Mouse (Mus musculus) Patski (cell line): ENCODE measurements around the gene Pparg. TPM values are rescaled to one million over a fixed set of nuclear protein-coding genes. Genes with fewer than 3 reads are reported as not detected.
A peak's percentile ranks its signal among the peaks of the same experiment; 100 is the strongest.

ENCODE experiments used
- ATAC-seq: fragments of 100-300 bp; one replicate; pipeline ENCODE4 v1.8.0; 2021
- CTCF ChIA-PET: fragments of 350-600 bp; sonication (Branson Sonifier 250); formaldehyde crosslinking; loops from one replicate; lab custom pipeline; 2022; ENCODE audit warnings: inconsistent platforms; lab: Charles Lee
- POLR2A ChIA-PET: fragments of 350-600 bp; sonication (Branson Sonifier 250); formaldehyde crosslinking; loops from one replicate; lab custom pipeline; 2022; ENCODE audit warnings: antibody characterized with exemption, inconsistent platforms; lab: Charles Lee
- DNase-seq: peaks from one replicate; pipeline ENCODE4 v3.0.0-alpha.2; 2011; ENCODE audit warnings: low read depth, low spot score
- H3K27me3 ChIP-seq: fragments of 371-371 bp; one replicate; pipeline ENCODE4 v1.5.1; 2021
- CTCF ChIP-seq: fragments of 100-300 bp; IDR thresholded peaks from one replicate; pipeline ENCODE4 v1.5.1; 2021
- in situ Hi-C: fragments of 300-500 bp; cut with MboI; formaldehyde crosslinking; loops from 3 replicates; pipeline ENCODE4 v1.11.1; 2018; ENCODE audit warnings: low pct_unique_long_range_greater_than_20kb, mixed read lengths
- polyA plus RNA-seq: library from polyadenylated mRNA; unstranded; gene quantifications from one replicate; pipeline ENCODE4 v1.2.3, GENCODE M21; 2021

The Pparg gene
- polyA plus RNA-seq, 1 experiment from 2014 or later = 7.3 TPM

- TF ChIP-seq CTCF = no peak
- DNase-seq (no peak), ATAC-seq (no peak)
- H3K27me3 ChIP-seq = no peaks in the 10 kb centered on the region
- CTCF ChIA-PET = interaction anchor here (1.8 kb wide), 1 partner anchor 26 kb away, joined by 3 read pairs; no protein-coding TSS in a partner anchor
- POLR2A ChIA-PET = no interaction called here
- in situ Hi-C loops = no loop called here
Observed at GRCm38 (mm10) chr6:115322956-115323355, 37.8 kb upstream of the Pparg start.

- H3K27me3 ChIP-seq = no peaks in the 10 kb centered on the region
- DNase-seq (no peak), ATAC-seq (no peak)
- CTCF ChIA-PET = no interaction called here
- no peak for TF ChIP-seq CTCF
- in situ Hi-C loops = no loop called here
- POLR2A ChIA-PET = no interaction called here
Observed at GRCm38 (mm10) chr6:115330964-115331363, 29.8 kb upstream of the Pparg start.

GRCm38 (mm10) chr6:115333099-115333694 lies 27.6 kb upstream of the Pparg start:
- ChIA-PET POLR2A (no interaction called here), CTCF (interaction anchor here (0.6 to 1.4 kb wide), 5 partner anchors 14 to 89 kb away, joined by 3 to 4 read pairs (median 3); no protein-coding TSS in a partner anchor)
- no peak for TF ChIP-seq CTCF
- in situ Hi-C loops = no loop called here
- no peaks in the 10 kb centered on the region for H3K27me3 ChIP-seq
- DNase-seq (peak; percentile 71), ATAC-seq (peak; percentile 79)

GRCm38 (mm10) chr6:115335536-115335935 lies 25.2 kb upstream of the Pparg start:
- ChIA-PET POLR2A (interaction anchor here (0.6 to 0.8 kb wide), 2 partner anchors 10 to 86 kb away, joined by 3 read pairs; no protein-coding TSS in a partner anchor), CTCF (interaction anchor here (0.8 to 1.1 kb wide), 3 partner anchors 9 to 48 kb away, joined by 3 read pairs; no protein-coding TSS in a partner anchor)
- no peak for ATAC-seq
- TF ChIP-seq CTCF = no peak
- DNase-seq = no peak
- in situ Hi-C loops = no loop called here
- no peaks in the 10 kb centered on the region for H3K27me3 ChIP-seq

- no peak for TF ChIP-seq CTCF
- ChIA-PET POLR2A (no interaction called here), CTCF (interaction anchor here (1.0 to 1.3 kb wide), 2 partner anchors 13 to 24 kb away, joined by 3 read pairs; no protein-coding TSS in a partner anchor)
- no peaks in the 10 kb centered on the region for H3K27me3 ChIP-seq
- ATAC-seq (no peak), DNase-seq (no peak)
- in situ Hi-C loops = no loop called here
Observed at GRCm38 (mm10) chr6:115340084-115340483, 20.7 kb upstream of the Pparg start.

GRCm38 (mm10) chr6:115343096-115343495 lies 17.7 kb upstream of the Pparg start:
- in situ Hi-C loops = no loop called here
- no peak for ATAC-seq
- H3K27me3 ChIP-seq = no peaks in the 10 kb centered on the region
- POLR2A ChIA-PET = no interaction called here
- TF ChIP-seq CTCF = no peak
- no peak for DNase-seq
- CTCF ChIA-PET = no interaction called here

- in situ Hi-C loops = no loop called here
- ATAC-seq = no peak
- DNase-seq = no peak
- H3K27me3 ChIP-seq = no peaks in the 10 kb centered on the region
- POLR2A ChIA-PET = no interaction called here
- CTCF ChIA-PET = no interaction called here
- no peak for TF ChIP-seq CTCF
Observed at GRCm38 (mm10) chr6:115343570-115343969, 17.2 kb upstream of the Pparg start.

GRCm38 (mm10) chr6:115344101-115344500 lies 16.6 kb upstream of the Pparg start:
- no peaks in the 10 kb centered on the region for H3K27me3 ChIP-seq
- ChIA-PET POLR2A (no interaction called here), CTCF (interaction anchor here (1.0 to 1.7 kb wide), 3 partner anchors 9 to 195 kb away, joined by 3 read pairs; no protein-coding TSS in a partner anchor)
- ATAC-seq (no peak), DNase-seq (no peak)
- in situ Hi-C loops = no loop called here
- no peak for TF ChIP-seq CTCF

- H3K27me3 ChIP-seq = no peaks in the 10 kb centered on the region
- ChIA-PET CTCF (interaction anchor here (1.0 to 1.7 kb wide), 3 partner anchors 9 to 194 kb away, joined by 3 read pairs; no protein-coding TSS in a partner anchor), POLR2A (no interaction called here)
- in situ Hi-C loops = no loop called here
- TF ChIP-seq CTCF = no peak
- DNase-seq (no peak), ATAC-seq (no peak)
Observed at GRCm38 (mm10) chr6:115344513-115344912, 16.2 kb upstream of the Pparg start.

- no peak for TF ChIP-seq CTCF
- no peaks in the 10 kb centered on the region for H3K27me3 ChIP-seq
- in situ Hi-C loops = no loop called here
- POLR2A ChIA-PET = no interaction called here
- CTCF ChIA-PET = interaction anchor here (1.0 to 1.7 kb wide), 3 partner anchors 10 to 194 kb away, joined by 3 read pairs; no protein-coding TSS in a partner anchor
- DNase-seq (no peak), ATAC-seq (no peak)
Observed at GRCm38 (mm10) chr6:115345013-115345412, 15.7 kb upstream of the Pparg start.

GRCm38 (mm10) chr6:115349641-115350464 lies 10.9 kb upstream of the Pparg start:
- ATAC-seq (peak; percentile 82), DNase-seq (no peak)
- no peaks in the 10 kb centered on the region for H3K27me3 ChIP-seq
- in situ Hi-C loops = no loop called here
- ChIA-PET CTCF (interaction anchor here (1.7 kb wide), 1 partner anchor 81 kb away, joined by 3 read pairs; no protein-coding TSS in a partner anchor), POLR2A (interaction anchor here (0.7 kb wide), 1 partner anchor 341 kb away, joined by 4 read pairs; no protein-coding TSS in a partner anchor)
- no peak for TF ChIP-seq CTCF
